Mouse (Mus musculus) lung, postnatal 0 days (tissue): ENCODE measurements around the gene Iah1.

Experiments
- CTCF ChIP-seq: IDR thresholded peaks from 2 replicates; pipeline ENCODE4 v1.5.1; 2016; ENCODE audit warnings: antibody characterized with exemption, mild to moderate bottlenecking
- EP300 ChIP-seq: IDR thresholded peaks from 2 replicates; pipeline ENCODE4 v1.6.1; 2016; ENCODE audit warnings: antibody characterized with exemption, mild to moderate bottlenecking, control low read depth

GRCm38 (mm10) chr12:21364624-21365435, 48.6 kb downstream of the Iah1 start:
- TF ChIP-seq CTCF (no peak), EP300 (no peak)
